Mouse (Mus musculus): ENCODE data around the gene Hira.

Gene Hira

GRCm38 (mm10) chr16:19014650-19015049, 137.8 kb downstream of the Hira start:
- no peak for DNase-seq (ENCODE audit: low spot score in 2 of 2)

Measured in right cerebral cortex, adult 2 months (tissue).